Mouse (Mus musculus) frontal cortex, postnatal 10 days (tissue): Measurements from ENCODE around the gene Cfap97.
A peak's percentile ranks its signal among the peaks of the same experiment; 100 is the strongest.
"Not testable (repeated sequence)": the region's sequence is repeated elsewhere in the genome, so short reads cannot be mapped to it uniquely, and the experiment has no call there.

Experiments used
- DNase-seq, 2 experiments: peaks; one replicate each; pipeline ENCODE4 v3.0.0; 2022; ENCODE audit warnings: low spot score in 2 of 2, mixed read lengths in 1 of 2

The Cfap97 gene

GRCm38 (mm10) chr8:46225501-46225900 is 73.9 kb downstream of the Cfap97 start:
- no peak for DNase-seq

DNA sequence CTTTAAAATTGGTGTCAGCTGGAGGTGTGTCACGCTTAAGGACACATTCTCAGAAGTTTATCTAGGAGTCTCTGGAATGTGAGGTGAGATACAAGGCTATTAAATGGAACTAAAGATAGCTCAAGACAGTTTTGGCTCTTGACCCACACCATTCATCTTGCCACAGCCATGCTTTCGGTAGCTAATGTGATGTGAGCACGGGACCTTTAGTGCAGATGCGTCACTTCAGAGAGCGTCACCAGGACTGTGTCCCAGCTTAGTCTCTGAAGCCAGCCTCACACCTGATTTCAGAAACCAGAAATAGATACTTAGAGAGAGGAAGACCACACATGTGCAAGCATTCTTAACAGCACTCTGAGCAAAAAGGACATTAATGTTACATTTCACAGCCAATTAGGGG is 75.1 kb downstream of the Cfap97 start:
- DNase-seq, result no peak

GRCm38 (mm10) chr8:46231968-46232367 is 80.4 kb downstream of the Cfap97 start:
- DNase-seq, result not testable (repeated sequence)

- DNase-seq, result no peak
These were observed 81.2 kb downstream of the Cfap97 start for GRCm38 (mm10) chr8:46232798-46233197.

DNA sequence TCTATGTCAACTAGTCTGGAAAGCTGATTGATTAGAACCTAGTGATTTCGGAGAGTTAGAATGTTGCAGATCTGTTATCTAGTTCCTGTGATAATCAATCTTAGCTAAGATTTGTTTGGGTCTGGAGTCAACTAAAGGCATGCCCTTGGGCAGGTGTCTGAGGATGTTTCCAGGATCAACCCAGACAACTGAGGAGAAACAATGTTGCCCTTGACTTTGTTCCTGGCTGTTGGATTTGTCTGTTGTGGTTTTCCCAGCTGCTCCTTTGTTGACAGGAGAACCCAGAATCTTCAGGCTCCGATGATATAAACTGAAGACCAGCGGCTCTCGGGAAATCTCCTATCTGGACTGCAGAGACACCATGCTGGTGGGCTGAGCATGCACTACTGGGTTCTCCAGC is 83.2 kb downstream of the Cfap97 start:
- DNase-seq, result no peak

DNA sequence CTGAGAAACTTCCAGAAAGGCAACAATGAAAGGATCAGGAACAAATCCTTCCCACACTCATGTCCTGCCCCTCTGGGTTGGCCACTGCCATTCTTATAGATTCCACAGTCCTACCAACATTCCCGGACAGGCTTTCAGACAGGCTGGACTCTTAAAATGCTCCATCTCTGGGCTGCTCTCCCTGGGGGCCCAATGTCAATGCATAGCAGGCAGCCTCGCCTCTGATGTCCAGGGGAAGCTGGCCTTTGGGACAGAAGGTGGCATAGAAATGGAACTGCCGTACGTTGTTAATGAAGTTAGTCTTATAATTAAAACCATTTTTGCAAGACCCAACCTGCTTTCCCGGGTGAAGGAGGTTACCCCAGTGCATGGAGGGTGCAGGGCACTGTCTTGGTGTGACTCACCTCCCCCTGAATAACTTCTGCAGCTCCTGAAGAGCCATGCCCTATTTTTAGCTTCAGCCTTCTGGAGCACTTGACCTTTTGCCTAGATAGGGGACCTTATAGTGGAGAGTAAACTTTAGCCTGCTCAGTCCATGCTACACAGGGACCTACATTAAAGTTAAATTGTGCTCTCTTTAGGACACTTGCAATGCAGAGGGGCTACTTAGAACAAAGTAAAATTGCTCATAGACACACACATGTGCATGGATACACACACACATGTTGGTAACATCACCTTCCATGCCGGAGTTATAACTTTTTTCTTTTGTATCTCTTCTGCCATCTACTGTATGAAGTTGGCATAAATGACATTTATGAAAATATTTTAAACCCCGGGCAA is 85.1 kb downstream of the Cfap97 start:
- no peak for DNase-seq

DNA sequence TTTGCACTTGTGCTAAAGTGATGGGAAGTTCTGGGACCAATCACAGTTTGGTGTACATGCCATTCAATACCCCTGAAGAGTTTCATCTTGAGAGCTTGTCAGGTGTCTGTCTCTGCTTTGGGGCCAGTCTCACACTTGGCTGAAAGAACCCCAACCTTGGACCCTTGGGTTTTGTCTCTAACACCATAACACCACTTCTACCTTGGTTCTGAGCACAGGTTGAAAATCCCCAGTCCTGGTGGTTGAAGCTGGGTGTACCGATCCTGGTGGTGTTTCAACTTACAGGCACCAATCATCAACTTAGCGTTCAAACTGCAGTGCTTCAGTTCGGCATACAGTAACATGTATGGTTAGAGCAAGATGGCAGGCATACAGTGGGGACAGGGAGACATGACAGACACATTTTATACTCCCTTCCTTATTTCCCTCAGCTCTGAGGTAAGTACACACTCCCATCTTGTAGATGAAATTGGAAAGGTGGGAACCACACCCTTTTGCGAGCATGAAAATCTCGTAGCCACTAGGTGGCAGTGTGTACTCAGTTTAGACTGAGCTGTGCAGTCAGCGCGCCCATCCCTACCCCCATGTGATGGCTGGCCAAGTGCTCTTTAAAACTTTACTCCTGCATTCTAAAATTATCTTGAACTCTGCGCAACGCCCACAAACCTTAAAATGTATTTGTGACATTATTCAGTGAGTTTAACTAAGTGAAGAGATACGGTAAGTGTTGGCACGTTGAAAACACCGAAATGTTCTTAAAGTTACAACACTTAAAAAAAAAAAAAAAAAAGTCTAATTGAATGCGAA is 90.2 kb downstream of the Cfap97 start:
- DNase-seq, result peak; percentile 28 to 70

DNA sequence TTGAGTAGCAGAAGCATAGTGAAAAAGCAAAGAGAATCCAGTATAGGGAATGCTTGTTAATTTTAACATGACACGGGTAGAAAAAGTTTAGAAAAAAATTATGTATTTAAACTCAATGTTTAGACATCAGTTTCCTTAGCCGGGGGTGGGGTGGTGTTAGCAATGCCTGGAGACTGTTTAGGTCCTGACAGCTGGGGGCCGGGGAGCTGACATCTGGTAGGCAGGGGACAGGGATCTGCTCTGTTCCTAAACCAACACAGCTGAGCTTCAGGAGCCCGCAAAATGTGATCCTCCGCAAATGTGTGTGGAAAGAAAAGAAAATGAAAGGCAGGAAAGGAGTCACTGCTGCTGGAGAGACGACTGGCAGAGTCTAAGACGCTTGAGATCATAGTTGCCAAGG is 91.4 kb downstream of the Cfap97 start:
- no peak for DNase-seq
